Mouse (Mus musculus) liver, embryonic 14.5 days (tissue): ENCODE measurements around the gene Mef2c. TPM values are rescaled to one million over a fixed set of nuclear protein-coding genes. Genes with fewer than 3 reads are reported as not detected.

Experiments
- ATAC-seq: fragments of 200-750 bp; cut with Nextera tagmentation; 2 replicates; pipeline ENCODE4 v1.8.0; 2017; ENCODE audit warnings: moderate number of reproducible peaks, mild to moderate bottlenecking, moderate library complexity; ENCODE audit not compliant: insufficient read depth
- DNase-seq, 3 experiments: peaks; one replicate each; pipeline ENCODE4 v3.0.0-alpha.2; 2012 to 2013; ENCODE audit warnings: low read depth in 3 of 3, low spot score in 3 of 3
- H3K27ac ChIP-seq: fragments of 300-500 bp; sonication (generic); 2 replicates; pipeline ENCODE4 v1.5.1; 2014; ENCODE audit warnings: moderate library complexity, mild to moderate bottlenecking, control low read depth, inconsistent platforms
- H3K27me3 ChIP-seq: fragments of 300-500 bp; sonication (generic); 2 replicates; pipeline ENCODE4 v1.6.1; 2014; ENCODE audit warnings: mild to moderate bottlenecking, low read length, moderate library complexity; ENCODE audit not compliant: control insufficient read depth, insufficient read depth
- H3K36me3 ChIP-seq: fragments of 300-500 bp; sonication (generic); replicated peaks from 2 replicates; pipeline ENCODE4 v1.6.1; 2014; ENCODE audit warnings: low read depth; ENCODE audit not compliant: control insufficient read depth, insufficient read depth
- H3K4me1 ChIP-seq, 2 experiments: fragments of 200-500 bp in 1 of 2; fragments of 300-500 bp in 1 of 2; sonication (generic) in 1 of 2; replicated peaks; 2 replicates each; pipeline ENCODE4 v1.6.1; 2012 to 2014; ENCODE audit warnings: antibody characterized with exemption in 1 of 2, inconsistent platforms in 1 of 2, low read length in 1 of 2; ENCODE audit not compliant: control insufficient read depth in 2 of 2, insufficient read depth in 2 of 2
- H3K4me2 ChIP-seq: fragments of 300-500 bp; sonication (generic); 2 replicates; pipeline ENCODE4 v1.6.1; 2014; ENCODE audit warnings: low read depth, mild to moderate bottlenecking, control low read depth, moderate library complexity
- H3K4me3 ChIP-seq, 2 experiments: fragments of 200-500 bp in 1 of 2; fragments of 300-500 bp in 1 of 2; sonication (generic) in 1 of 2; 2 replicates each; pipeline ENCODE4 v1.5.1; 2012 to 2014; ENCODE audit warnings: low read depth in 2 of 2, low read length in 2 of 2, mild to moderate bottlenecking in 2 of 2, control low read depth in 1 of 2, inconsistent platforms in 1 of 2, moderate library complexity in 1 of 2; ENCODE audit not compliant: insufficient read depth in 1 of 2
- H3K9ac ChIP-seq: fragments of 300-500 bp; sonication (generic); replicated peaks from 2 replicates; pipeline ENCODE4 v1.6.1; 2014; ENCODE audit warnings: mild to moderate bottlenecking, control low read depth, moderate library complexity
- H3K9me3 ChIP-seq: fragments of 300-500 bp; sonication (generic); 2 replicates; pipeline ENCODE4 v1.6.1; 2016; ENCODE audit warnings: low read length, mixed read lengths; ENCODE audit not compliant: control insufficient read depth
- CTCF ChIP-seq: IDR thresholded peaks from 2 replicates; pipeline ENCODE4 v1.5.1; 2016; ENCODE audit warnings: antibody characterized with exemption, low read depth, control low read depth
- EP300 ChIP-seq: IDR thresholded peaks from 2 replicates; pipeline ENCODE4 v1.6.1; 2016; ENCODE audit warnings: antibody characterized with exemption, low read depth
- WGBS: fragments of 180-500 bp; shearing (Covaris S2); extraction: QIAGEN DNeasy Blood & Tissue Kit; methylation state at CpG from one replicate; pipeline ENCODE4 v1.1.7; 2014; ENCODE audit not compliant: insufficient replicate concordance; 5-methylcytosine and 5-hydroxymethylcytosine counted together
- polyA plus RNA-seq, 2 experiments: library from polyadenylated mRNA; depleted of rRNA in 1 of 2; stranded (reverse) in 1 of 2; unstranded in 1 of 2; fragments of >200 nt; fragmentation: Nextera tagmentation in 1 of 2; extraction: Ambion mirVana in 1 of 2; gene quantifications; 2 replicates each; pipeline versions ENCODE4 v1.2.1 to v1.2.3; 2012 to 2014

The Mef2c gene
- polyA plus RNA-seq, 2 experiments: 3.2 to 8.7 TPM

- Histone ChIP-seq H3K27ac (no peak overlapping the region), H3K4me2 (no peak overlapping the region), H3K4me1 (peaks cover 2 to 6% of the 10 kb centered on the region in 2 experiments; a peak in 2 of 4 replicates), H3K9ac (no peak overlapping the region), H3K4me3 (no peak overlapping the region), H3K27me3 (no peaks in the 10 kb centered on the region), H3K36me3 (no peaks in the 10 kb centered on the region), H3K9me3 (no peaks in the 10 kb centered on the region)
- 47% methylated on average over 8 of the region's 8 CpGs for WGBS
- ATAC-seq: no peak
- DNase-seq: peak; percentile 42 to 51 (median 49)
- TF ChIP-seq CTCF (peak; percentile 76), EP300 (no peak)
Measured at GRCm38 (mm10) chr13:83654889-83655769, 151.3 kb downstream of the Mef2c start.

DNA sequence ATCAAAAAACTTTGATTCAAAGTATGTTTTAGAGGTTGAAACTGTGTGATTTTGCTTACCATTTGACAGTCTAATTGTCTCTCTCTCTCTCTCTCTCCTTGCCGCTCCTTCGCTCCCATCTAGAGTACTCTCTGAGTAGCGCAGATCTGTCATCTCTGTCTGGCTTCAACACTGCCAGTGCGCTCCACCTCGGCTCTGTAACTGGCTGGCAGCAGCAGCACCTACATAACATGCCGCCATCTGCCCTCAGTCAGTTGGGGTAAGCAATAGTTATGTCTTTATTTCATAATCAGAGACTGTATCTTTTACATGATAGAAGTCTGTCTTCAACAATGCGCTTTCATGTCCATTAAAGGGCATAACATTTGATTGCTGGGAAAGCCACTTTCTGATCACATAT is 152.3 kb downstream of the Mef2c start:
- Histone ChIP-seq H3K9ac (no peak overlapping the region), H3K4me1 (peaks cover 2 to 6% of the 10 kb centered on the region in 2 experiments; a peak in 2 of 4 replicates), H3K27ac (no peak overlapping the region), H3K4me3 (no peak overlapping the region), H3K36me3 (no peaks in the 10 kb centered on the region), H3K9me3 (no peaks in the 10 kb centered on the region), H3K4me2 (no peak overlapping the region), H3K27me3 (no peaks in the 10 kb centered on the region)
- no peak for ATAC-seq
- TF ChIP-seq EP300 (no peak), CTCF (no peak)
- DNase-seq: no peak
- WGBS: 79% methylated on average over 7 of the region's 7 CpGs

GRCm38 (mm10) chr13:83656773-83657172 is 152.9 kb downstream of the Mef2c start:
- Histone ChIP-seq H3K36me3 (no peaks in the 10 kb centered on the region), H3K4me2 (no peak overlapping the region), H3K9ac (no peak overlapping the region), H3K9me3 (no peaks in the 10 kb centered on the region), H3K4me1 (peaks cover under 1 to 4% of the 10 kb centered on the region in 2 experiments; a peak in 2 of 4 replicates), H3K27me3 (no peaks in the 10 kb centered on the region), H3K4me3 (no peak overlapping the region), H3K27ac (no peak overlapping the region)
- ATAC-seq (no peak), DNase-seq (peak in 1 of 3 experiments; percentile 20)
- TF ChIP-seq EP300 (no peak), CTCF (peak; percentile 38; the same call in 1 of the 2 replicates)
- WGBS: 68% methylated on average over 4 of the region's 4 CpGs

GRCm38 (mm10) chr13:83660722-83661121 is 156.9 kb downstream of the Mef2c start:
- H3K9ac ChIP-seq: no peak overlapping the region
- H3K36me3 ChIP-seq: no peaks in the 10 kb centered on the region
- no peak overlapping the region for H3K4me2 ChIP-seq
- H3K27ac ChIP-seq: no peak overlapping the region
- H3K27me3 ChIP-seq: no peaks in the 10 kb centered on the region
- TF ChIP-seq EP300: no peak
- no peak for TF ChIP-seq CTCF
- ATAC-seq (no peak), DNase-seq (no peak)
- H3K9me3 ChIP-seq: no peaks in the 10 kb centered on the region
- H3K4me1 ChIP-seq: no peaks in the 10 kb centered on the region
- WGBS: 65% methylated on average over 8 of the region's 8 CpGs
- H3K4me3 ChIP-seq: no peak overlapping the region

DNA sequence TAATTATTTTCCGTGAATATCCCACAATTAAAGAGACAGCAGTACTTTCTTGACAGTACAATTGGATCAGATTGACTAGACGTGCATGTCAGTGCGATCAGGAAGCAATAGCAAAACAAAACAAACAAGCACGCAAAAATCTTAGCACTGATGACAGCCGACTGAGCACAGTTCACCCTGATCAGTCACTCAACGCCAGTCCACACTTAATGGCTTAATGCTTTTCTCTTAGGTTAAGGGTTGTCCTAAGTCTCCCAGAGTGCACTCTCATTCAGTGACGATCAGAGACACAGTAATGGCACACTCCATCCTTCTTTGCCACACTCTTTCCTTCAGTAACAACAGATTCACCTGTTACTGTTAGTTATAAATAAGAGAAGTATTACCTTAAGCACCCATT is 157.3 kb downstream of the Mef2c start:
- no peaks in the 10 kb centered on the region for H3K9me3 ChIP-seq
- TF ChIP-seq CTCF: no peak
- no peak for TF ChIP-seq EP300
- 67% methylated on average over 7 of the region's 7 CpGs for WGBS
- H3K36me3 ChIP-seq: no peaks in the 10 kb centered on the region
- H3K27me3 ChIP-seq: no peaks in the 10 kb centered on the region
- H3K4me3 ChIP-seq: no peak overlapping the region
- no peaks in the 10 kb centered on the region for H3K4me1 ChIP-seq
- no peak for ATAC-seq
- H3K4me2 ChIP-seq: no peak overlapping the region
- H3K27ac ChIP-seq: no peak overlapping the region
- DNase-seq: no peak
- H3K9ac ChIP-seq: no peak overlapping the region
